Mouse (Mus musculus) erythroblast, embryonic 14.5 days (primary cell): ENCODE measurements around the gene Sypl2. TPM values are rescaled to one million over a fixed set of nuclear protein-coding genes. Genes with fewer than 3 reads are reported as not detected.

Experiments used
- H3K27me3 ChIP-seq: 2 replicates; pipeline ENCODE4 v1.6.1; 2012; ENCODE audit warnings: inconsistent platforms; ENCODE audit not compliant: control insufficient read depth
- H3K36me3 ChIP-seq: 2 replicates; pipeline ENCODE4 v1.6.1; 2012; ENCODE audit warnings: mild to moderate bottlenecking, inconsistent platforms; ENCODE audit not compliant: control insufficient read depth
- H3K4me1 ChIP-seq: 2 replicates; pipeline ENCODE4 v1.6.1; 2012; ENCODE audit warnings: inconsistent platforms; ENCODE audit not compliant: control insufficient read depth
- H3K4me3 ChIP-seq: replicated peaks from 2 replicates; pipeline ENCODE3; 2012; ENCODE audit warnings: moderate library complexity, mild to moderate bottlenecking, inconsistent platforms
- H3K9me3 ChIP-seq: 2 replicates; pipeline ENCODE4 v1.6.1; 2012; ENCODE audit warnings: low read length, inconsistent platforms, mixed read lengths; ENCODE audit not compliant: control insufficient read depth
- GATA1 ChIP-seq: IDR thresholded peaks from 2 replicates; pipeline ENCODE4 v1.6.1; 2012; ENCODE audit warnings: low read length, inconsistent platforms, mixed read lengths
- TAL1 ChIP-seq: IDR thresholded peaks from 3 replicates; pipeline ENCODE4 v1.6.1; 2012; ENCODE audit warnings: low read length, inconsistent platforms, mixed read lengths
- polyA plus RNA-seq: library from polyadenylated mRNA; stranded (reverse); fragments of >175 nt; gene quantifications from 2 replicates; pipeline ENCODE4 v1.2.3, GENCODE M21; 2012

Gene Sypl2
- polyA plus RNA-seq, 1 experiment: not detected

- Histone ChIP-seq H3K36me3 (peaks cover 32% of the 10 kb centered on the region), H3K4me1 (peaks cover 26% of the 10 kb centered on the region), H3K27me3 (peaks cover 24% of the 10 kb centered on the region), H3K9me3 (no peaks in the 10 kb centered on the region), H3K4me3 (peak overlapping the region; percentile 89)
- no peak for TF ChIP-seq GATA1
Measured at GRCm38 (mm10) chr3:108209001-108209400, 17.4 kb downstream of the Sypl2 start.

DNA sequence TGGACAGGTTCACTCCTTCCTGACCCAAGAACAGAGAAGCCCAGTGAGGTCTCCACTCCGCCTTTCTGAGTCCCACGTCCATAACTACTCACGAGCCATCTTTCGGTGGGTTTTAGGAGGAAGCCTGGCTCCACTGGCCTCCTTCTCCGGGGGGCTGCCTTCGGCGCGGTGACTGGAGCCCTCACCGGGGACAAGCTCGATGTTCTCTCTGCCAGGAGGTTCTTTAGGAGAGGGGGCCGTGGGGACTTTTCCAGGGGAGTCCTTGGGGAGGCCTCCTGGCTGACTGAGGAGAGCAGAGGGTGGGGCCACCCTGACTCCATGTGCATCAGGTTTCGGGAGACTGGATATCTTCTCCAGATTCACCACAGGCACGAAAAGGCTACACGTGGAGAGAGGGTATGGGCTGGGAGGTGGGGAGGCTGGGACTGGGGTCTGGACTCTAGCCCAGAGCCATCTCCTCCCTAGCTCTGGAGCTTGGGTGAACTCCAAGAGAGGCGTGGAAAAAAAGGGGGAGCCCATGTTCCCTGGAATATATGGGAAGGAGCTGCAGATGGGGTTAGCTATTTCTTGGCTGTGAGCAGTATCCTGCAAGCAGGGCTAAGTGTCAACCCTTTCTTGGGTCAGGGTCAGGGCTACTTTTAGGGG, 19.6 kb downstream of the Sypl2 start:
- H3K4me1 ChIP-seq: peaks cover 32% of the 10 kb centered on the region
- H3K36me3 ChIP-seq: peaks cover 45% of the 10 kb centered on the region
- no peak for TF ChIP-seq GATA1
- TF ChIP-seq TAL1: no peak
- no peaks in the 10 kb centered on the region for H3K9me3 ChIP-seq
- no peak overlapping the region for H3K4me3 ChIP-seq
- peaks cover 7% of the 10 kb centered on the region for H3K27me3 ChIP-seq

GRCm38 (mm10) chr3:108205601-108206000, 20.8 kb downstream of the Sypl2 start:
- Histone ChIP-seq H3K9me3 (no peaks in the 10 kb centered on the region), H3K4me3 (no peak overlapping the region), H3K27me3 (no peaks in the 10 kb centered on the region; the same call in 1 of the 2 replicates), H3K4me1 (peaks cover 34% of the 10 kb centered on the region), H3K36me3 (peaks cover 45% of the 10 kb centered on the region)
- TF ChIP-seq TAL1 (no peak), GATA1 (no peak)

GRCm38 (mm10) chr3:108204470-108204869, 22.0 kb downstream of the Sypl2 start:
- no peaks in the 10 kb centered on the region for H3K27me3 ChIP-seq
- peaks cover 45% of the 10 kb centered on the region for H3K36me3 ChIP-seq
- no peaks in the 10 kb centered on the region for H3K9me3 ChIP-seq
- peaks cover 35% of the 10 kb centered on the region for H3K4me1 ChIP-seq
- H3K4me3 ChIP-seq: no peak overlapping the region
- no peak for TF ChIP-seq GATA1
- TF ChIP-seq TAL1: no peak

GRCm38 (mm10) chr3:108203621-108204325, 22.7 kb downstream of the Sypl2 start:
- H3K9me3 ChIP-seq: no peaks in the 10 kb centered on the region
- H3K4me3 ChIP-seq: no peak overlapping the region
- no peaks in the 10 kb centered on the region for H3K27me3 ChIP-seq
- peaks cover 35% of the 10 kb centered on the region for H3K4me1 ChIP-seq
- peaks cover 52% of the 10 kb centered on the region for H3K36me3 ChIP-seq
- no peak for TF ChIP-seq GATA1
- TF ChIP-seq TAL1: no peak

- Histone ChIP-seq H3K4me1 (peaks cover 32% of the 10 kb centered on the region), H3K27me3 (no peaks in the 10 kb centered on the region), H3K36me3 (peaks cover 57% of the 10 kb centered on the region), H3K4me3 (no peak overlapping the region), H3K9me3 (no peaks in the 10 kb centered on the region)
- no peak for TF ChIP-seq TAL1
- TF ChIP-seq GATA1: no peak
Measured at GRCm38 (mm10) chr3:108203212-108203611, 23.2 kb downstream of the Sypl2 start.

- H3K27me3 ChIP-seq: no peaks in the 10 kb centered on the region
- H3K4me3 ChIP-seq: no peak overlapping the region
- H3K4me1 ChIP-seq: peaks cover 32% of the 10 kb centered on the region
- no peak for TF ChIP-seq GATA1
- H3K36me3 ChIP-seq: peaks cover 59% of the 10 kb centered on the region
- no peaks in the 10 kb centered on the region for H3K9me3 ChIP-seq
Measured at GRCm38 (mm10) chr3:108202506-108202905, 23.9 kb downstream of the Sypl2 start.

DNA sequence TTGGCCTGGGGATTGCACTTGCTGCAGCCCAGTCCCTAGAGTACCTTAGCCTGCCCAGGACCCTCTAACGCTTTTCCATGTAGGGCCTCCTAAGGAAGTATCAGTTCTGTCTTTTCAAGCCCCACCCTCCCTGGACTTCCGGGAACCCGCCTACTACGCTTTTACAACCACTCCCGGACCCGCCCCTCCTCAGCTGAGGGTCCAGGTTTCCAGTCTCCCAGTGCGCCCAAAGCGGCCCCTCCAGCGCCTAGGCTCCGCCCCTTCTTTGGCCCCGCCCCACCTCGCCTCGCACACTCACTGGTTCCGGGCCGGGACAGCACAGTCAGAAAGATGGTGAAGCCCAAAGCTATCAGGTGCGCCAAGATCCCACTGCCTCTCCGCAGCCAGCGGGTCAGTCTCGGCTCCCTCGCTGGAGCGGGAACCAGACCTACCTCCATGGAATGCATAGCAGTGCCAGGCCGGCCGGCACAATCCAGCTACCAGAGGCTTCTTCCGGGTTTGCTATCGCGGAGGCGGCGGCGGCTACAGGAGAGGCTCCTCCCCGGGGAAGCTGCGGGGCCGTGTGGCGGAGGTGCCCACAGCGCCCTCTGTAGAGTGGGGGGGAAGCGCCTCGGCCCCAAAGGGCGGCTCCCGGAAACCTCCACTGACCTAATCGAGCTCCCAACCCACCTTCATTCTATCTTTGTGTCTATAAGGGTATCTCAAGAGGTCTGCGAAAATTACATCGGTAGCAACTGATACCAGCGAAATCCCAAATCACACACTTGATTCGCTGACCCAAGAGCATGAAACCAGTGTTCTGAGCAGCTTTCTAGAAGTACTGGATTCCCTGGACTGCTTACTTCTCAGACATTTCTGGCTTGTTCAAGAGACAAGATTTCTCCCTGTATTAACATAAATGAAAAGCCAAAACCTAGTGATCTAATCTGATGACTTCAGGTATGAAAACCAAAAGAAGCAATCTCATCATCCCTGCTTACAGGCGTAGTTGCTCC, 25.8 kb downstream of the Sypl2 start, which contains the start of gene Cyb561d1:
Gene Cyb561d1, minus strand, starts transcription at position 884 of the 995 bp plus-strand sequence.
- H3K9me3 ChIP-seq: no peaks in the 10 kb centered on the region
- peaks cover 47% of the 10 kb centered on the region for H3K4me1 ChIP-seq
- H3K36me3 ChIP-seq: peaks cover 47% of the 10 kb centered on the region
- TF ChIP-seq GATA1 (no peak), TAL1 (no peak)
- H3K4me3 ChIP-seq: peak within 1 kb of the TSS; percentile 73
- H3K27me3 ChIP-seq: no peaks in the 10 kb centered on the region

DNA sequence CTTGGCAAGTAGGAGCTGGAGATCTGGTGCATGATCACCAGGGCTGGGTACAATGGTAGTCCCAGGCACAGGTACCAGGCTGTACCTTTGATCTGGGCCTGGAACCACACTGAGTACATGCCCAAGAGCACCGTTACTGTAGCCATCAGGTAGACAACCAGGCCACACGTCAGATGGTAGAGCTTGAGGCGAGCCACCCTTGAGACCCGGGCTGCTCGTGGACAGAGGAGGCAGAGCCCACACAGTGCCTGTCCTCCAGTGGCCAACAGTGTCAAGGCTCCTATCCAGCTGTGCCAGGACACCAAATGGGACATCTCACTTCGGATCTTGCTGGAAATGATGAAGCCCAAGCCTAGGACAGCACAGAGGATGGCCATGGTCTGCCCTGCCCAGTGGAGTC, 27.2 kb downstream of the Sypl2 start:
- peaks cover 35% of the 10 kb centered on the region for H3K36me3 ChIP-seq
- H3K4me1 ChIP-seq: peaks cover 51% of the 10 kb centered on the region
- no peaks in the 10 kb centered on the region for H3K9me3 ChIP-seq
- H3K27me3 ChIP-seq: no peaks in the 10 kb centered on the region
- H3K4me3 ChIP-seq: peak overlapping the region; percentile 73
- TF ChIP-seq GATA1 (no peak), TAL1 (no peak)
